Mouse (Mus musculus): ENCODE data around the gene Ciao1. TPM values are rescaled to one million over a fixed set of nuclear protein-coding genes. Genes with fewer than 3 reads are reported as not detected.
A peak's percentile ranks its signal among the peaks of the same experiment; 100 is the strongest.

The Ciao1 gene
- 24.7 and 28.7 TPM in 2 replicates for polyA plus RNA-seq (2012; rRNA removed)

- H3K36me3 ChIP-seq (ENCODE audit: control insufficient read depth, insufficient read depth, low read length): peaks cover 2% of the 10 kb centered on the region
- no peaks in the 10 kb centered on the region for H3K27me3 ChIP-seq (ENCODE audit: control insufficient read depth, insufficient read depth, low read length)
- TF ChIP-seq POLR2A (IDR thresholded peaks at IDR 0.05; ENCODE audit: control insufficient read depth, low read depth, low read length) (peak; percentile 66), CTCF (IDR thresholded peaks at IDR 0.05; ENCODE audit: control insufficient read depth, insufficient read depth, insufficient replicate concordance, low read depth, low read length) (no peak)
- peak within 1 kb of the TSS; percentile 96 for H3K27ac ChIP-seq (ENCODE audit: control insufficient read depth, insufficient read depth, low read depth, low read length)
- peak within 1 kb of the TSS; percentile 100 for H3K4me3 ChIP-seq (ENCODE audit: control insufficient read depth, low read depth, low read length)
- H3K4me1 ChIP-seq (ENCODE audit: control insufficient read depth, insufficient read depth, low read length): peaks cover 6% of the 10 kb centered on the region
Observed at GRCm38 (mm10) chr2:127247592-127248333, at the start of gene Ciao1, which contains the start of gene Tmem127. TSS of gene Ciao1 (minus strand) at chr2:127247816. TSS of gene Tmem127 (plus strand) at chr2:127247908.

- Histone ChIP-seq H3K36me3 (ENCODE audit: control insufficient read depth, insufficient read depth, low read length) (no peaks in the 10 kb centered on the region; the same call in 1 of the 2 replicates), H3K4me1 (ENCODE audit: control insufficient read depth, insufficient read depth, low read length) (no peaks in the 10 kb centered on the region), H3K4me3 (ENCODE audit: control insufficient read depth, low read depth, low read length) (no peak overlapping the region), H3K27ac (ENCODE audit: control insufficient read depth, insufficient read depth, low read depth, low read length) (no peak overlapping the region), H3K27me3 (ENCODE audit: control insufficient read depth, insufficient read depth, low read length) (no peaks in the 10 kb centered on the region)
- no peak for TF ChIP-seq POLR2A (IDR thresholded peaks at IDR 0.05; ENCODE audit: control insufficient read depth, low read depth, low read length)
- TF ChIP-seq CTCF (IDR thresholded peaks at IDR 0.05; ENCODE audit: control insufficient read depth, insufficient read depth, insufficient replicate concordance, low read depth, low read length): no peak
Observed at GRCm38 (mm10) chr2:127297001-127297805, 49.6 kb upstream of the Ciao1 start.

- Histone ChIP-seq H3K27ac (ENCODE audit: control insufficient read depth, insufficient read depth, low read depth, low read length) (no peak overlapping the region), H3K4me3 (ENCODE audit: control insufficient read depth, low read depth, low read length) (no peak overlapping the region), H3K36me3 (ENCODE audit: control insufficient read depth, insufficient read depth, low read length) (no peaks in the 10 kb centered on the region), H3K27me3 (ENCODE audit: control insufficient read depth, insufficient read depth, low read length) (no peaks in the 10 kb centered on the region), H3K4me1 (ENCODE audit: control insufficient read depth, insufficient read depth, low read length) (no peaks in the 10 kb centered on the region)
- TF ChIP-seq CTCF (IDR thresholded peaks at IDR 0.05; ENCODE audit: control insufficient read depth, insufficient read depth, insufficient replicate concordance, low read depth, low read length) (no peak), POLR2A (IDR thresholded peaks at IDR 0.05; ENCODE audit: control insufficient read depth, low read depth, low read length) (no peak)
Observed at GRCm38 (mm10) chr2:127292250-127292649, 44.6 kb upstream of the Ciao1 start.

GRCm38 (mm10) chr2:127278162-127278561, 30.5 kb upstream of the Ciao1 start:
- TF ChIP-seq CTCF (IDR thresholded peaks at IDR 0.05; ENCODE audit: control insufficient read depth, insufficient read depth, insufficient replicate concordance, low read depth, low read length) (no peak), POLR2A (IDR thresholded peaks at IDR 0.05; ENCODE audit: control insufficient read depth, low read depth, low read length) (no peak)
- Histone ChIP-seq H3K27ac (ENCODE audit: control insufficient read depth, insufficient read depth, low read depth, low read length) (no peak overlapping the region), H3K27me3 (ENCODE audit: control insufficient read depth, insufficient read depth, low read length) (no peaks in the 10 kb centered on the region), H3K4me1 (ENCODE audit: control insufficient read depth, insufficient read depth, low read length) (no peaks in the 10 kb centered on the region; the same call in 1 of the 2 replicates), H3K4me3 (ENCODE audit: control insufficient read depth, low read depth, low read length) (no peak overlapping the region), H3K36me3 (ENCODE audit: control insufficient read depth, insufficient read depth, low read length) (no peaks in the 10 kb centered on the region)

- H3K36me3 ChIP-seq (ENCODE audit: control insufficient read depth, insufficient read depth, low read length): no peaks in the 10 kb centered on the region
- H3K4me3 ChIP-seq (ENCODE audit: control insufficient read depth, low read depth, low read length): no peak overlapping the region
- no peaks in the 10 kb centered on the region for H3K27me3 ChIP-seq (ENCODE audit: control insufficient read depth, insufficient read depth, low read length)
- TF ChIP-seq POLR2A (IDR thresholded peaks at IDR 0.05; ENCODE audit: control insufficient read depth, low read depth, low read length) (no peak), CTCF (IDR thresholded peaks at IDR 0.05; ENCODE audit: control insufficient read depth, insufficient read depth, insufficient replicate concordance, low read depth, low read length) (no peak)
- H3K27ac ChIP-seq (ENCODE audit: control insufficient read depth, insufficient read depth, low read depth, low read length): peak overlapping the region; percentile 42; the same call in 1 of the 2 replicates
- peaks cover 5% of the 10 kb centered on the region for H3K4me1 ChIP-seq (ENCODE audit: control insufficient read depth, insufficient read depth, low read length)
Observed at GRCm38 (mm10) chr2:127275551-127276320, 28.1 kb upstream of the Ciao1 start.

- no peaks in the 10 kb centered on the region for H3K36me3 ChIP-seq (ENCODE audit: control insufficient read depth, insufficient read depth, low read length)
- no peak overlapping the region for H3K4me3 ChIP-seq (ENCODE audit: control insufficient read depth, low read depth, low read length)
- TF ChIP-seq CTCF (IDR thresholded peaks at IDR 0.05; ENCODE audit: control insufficient read depth, insufficient read depth, insufficient replicate concordance, low read depth, low read length): no peak
- TF ChIP-seq POLR2A (IDR thresholded peaks at IDR 0.05; ENCODE audit: control insufficient read depth, low read depth, low read length): no peak
- peak overlapping the region; percentile 49; the same call in 1 of the 2 replicates for H3K27ac ChIP-seq (ENCODE audit: control insufficient read depth, insufficient read depth, low read depth, low read length)
- H3K4me1 ChIP-seq (ENCODE audit: control insufficient read depth, insufficient read depth, low read length): peaks cover 5% of the 10 kb centered on the region
- H3K27me3 ChIP-seq (ENCODE audit: control insufficient read depth, insufficient read depth, low read length): no peaks in the 10 kb centered on the region
Observed at GRCm38 (mm10) chr2:127274590-127274989, 27.0 kb upstream of the Ciao1 start.

Measured in testis, adult 2 months (tissue).